Mouse (Mus musculus): ENCODE results near the gene Dclre1c. TPM values are rescaled to one million over a fixed set of nuclear protein-coding genes. Genes with fewer than 3 reads are reported as not detected.
"Not testable (repeated sequence)": the region's sequence is repeated elsewhere in the genome, so short reads cannot be mapped to it uniquely, and the experiment has no call there.

Dclre1c gene
- total RNA-seq (2014; rRNA removed): 8.6 and 9.5 TPM in 2 replicates
- 4.1 and 6.8 TPM in 2 replicates for polyA plus RNA-seq (2015; fragmentation: Nextera tagmentation; extraction: Ambion mirVana)

- Histone ChIP-seq H3K9me3 (ENCODE audit: low read length) (no peaks in the 10 kb centered on the region), H3K9ac (peak within 1 kb of the TSS; percentile 38), H3K4me3 (ENCODE audit: low read depth, low read length) (peak within 1 kb of the TSS; percentile 63), H3K27me3 (ENCODE audit: insufficient read depth, low read length) (no peaks in the 10 kb centered on the region), H3K36me3 (ENCODE audit: insufficient read depth) (peaks cover 6% of the 10 kb centered on the region; the same call in 1 of the 2 replicates), H3K4me2 (ENCODE audit: low read depth) (peak within 1 kb of the TSS; percentile 95), H3K4me1 (ENCODE audit: insufficient read depth) (no peaks in the 10 kb centered on the region), H3K27ac (ENCODE audit: low read depth, low read length) (no peak within 1 kb of the TSS)
- under 1% methylated on average over 29 of the region's 29 CpGs for WGBS
- ATAC-seq (peak; percentile 99), DNase-seq (peak; percentile 91)
- no peak for TF ChIP-seq CTCF (IDR thresholded peaks at IDR 0.05; ENCODE audit: low read depth)
These were observed at the start of gene Dclre1c for GRCm38 (mm10) chr2:3423841-3424578. TSS of gene Dclre1c (plus strand) at chr2:3424131.

- H3K27me3 ChIP-seq (ENCODE audit: insufficient read depth, low read length): no peaks in the 10 kb centered on the region
- no peak for ATAC-seq
- 75% methylated on average over 6 of the region's 6 CpGs for WGBS
These were observed 36.6 kb upstream of the Dclre1c start for GRCm38 (mm10) chr2:3387105-3387860.

GRCm38 (mm10) chr2:3391945-3392344 lies 32.0 kb upstream of the Dclre1c start:
- Histone ChIP-seq H3K27ac (ENCODE audit: low read depth, low read length) (no peak overlapping the region), H3K9ac (no peak overlapping the region), H3K4me3 (ENCODE audit: low read depth, low read length) (no peak overlapping the region), H3K4me1 (ENCODE audit: insufficient read depth) (no peaks in the 10 kb centered on the region), H3K4me2 (ENCODE audit: low read depth) (no peak overlapping the region), H3K36me3 (ENCODE audit: insufficient read depth) (no peaks in the 10 kb centered on the region), H3K9me3 (ENCODE audit: low read length) (no peaks in the 10 kb centered on the region), H3K27me3 (ENCODE audit: insufficient read depth, low read length) (no peaks in the 10 kb centered on the region)
- TF ChIP-seq CTCF (IDR thresholded peaks at IDR 0.05; ENCODE audit: low read depth): no peak
- 83% methylated on average over 2 of the region's 2 CpGs for WGBS
- ATAC-seq (no peak), DNase-seq (no peak)

More at GRCm38 (mm10) chr2:3387105-3387860, 36.6 kb upstream of the Dclre1c start:
- Histone ChIP-seq H3K27ac (ENCODE audit: low read depth, low read length) (no peak overlapping the region), H3K4me1 (ENCODE audit: insufficient read depth) (no peaks in the 10 kb centered on the region), H3K36me3 (ENCODE audit: insufficient read depth) (no peaks in the 10 kb centered on the region), H3K4me2 (ENCODE audit: low read depth) (no peak overlapping the region), H3K4me3 (ENCODE audit: low read depth, low read length) (no peak overlapping the region), H3K9me3 (ENCODE audit: low read length) (no peaks in the 10 kb centered on the region), H3K9ac (no peak overlapping the region)
- no peak for DNase-seq
- TF ChIP-seq CTCF (IDR thresholded peaks at IDR 0.05; ENCODE audit: low read depth): no peak

GRCm38 (mm10) chr2:3397110-3397509 lies 26.8 kb upstream of the Dclre1c start, which contains the start of gene Olah:
TSS of gene Olah (minus strand) at chr2:3397210.
- H3K9me3 ChIP-seq (ENCODE audit: low read length); H3K36me3 ChIP-seq (ENCODE audit: insufficient read depth); H3K27ac ChIP-seq (ENCODE audit: low read depth, low read length); H3K4me1 ChIP-seq (ENCODE audit: insufficient read depth); H3K27me3 ChIP-seq (ENCODE audit: insufficient read depth, low read length); H3K9ac ChIP-seq; ATAC-seq; DNase-seq; H3K4me2 ChIP-seq (ENCODE audit: low read depth); H3K4me3 ChIP-seq (ENCODE audit: low read depth, low read length): not testable (repeated sequence)
- WGBS: 60% methylated on average over 10 of the region's 10 CpGs

GRCm38 (mm10) chr2:3405981-3406380 lies 17.9 kb upstream of the Dclre1c start:
- Histone ChIP-seq H3K9me3 (ENCODE audit: low read length) (no peaks in the 10 kb centered on the region), H3K9ac (no peak overlapping the region), H3K4me3 (ENCODE audit: low read depth, low read length) (no peak overlapping the region), H3K4me1 (ENCODE audit: insufficient read depth) (no peaks in the 10 kb centered on the region), H3K27me3 (ENCODE audit: insufficient read depth, low read length) (no peaks in the 10 kb centered on the region), H3K36me3 (ENCODE audit: insufficient read depth) (no peaks in the 10 kb centered on the region), H3K4me2 (ENCODE audit: low read depth) (no peak overlapping the region), H3K27ac (ENCODE audit: low read depth, low read length) (no peak overlapping the region)
- WGBS: 88% methylated on average over 4 of the region's 4 CpGs
- no peak for ATAC-seq
- DNase-seq: no peak
- TF ChIP-seq CTCF (IDR thresholded peaks at IDR 0.05; ENCODE audit: low read depth): no peak

GRCm38 (mm10) chr2:3407756-3408155 lies 16.2 kb upstream of the Dclre1c start:
- H3K27me3 ChIP-seq (ENCODE audit: insufficient read depth, low read length): no peaks in the 10 kb centered on the region
- no peaks in the 10 kb centered on the region for H3K36me3 ChIP-seq (ENCODE audit: insufficient read depth)
- H3K4me3 ChIP-seq (ENCODE audit: low read depth, low read length): no peak overlapping the region
- no peak for TF ChIP-seq CTCF (IDR thresholded peaks at IDR 0.05; ENCODE audit: low read depth)
- DNase-seq (no peak), ATAC-seq (no peak)
- no peaks in the 10 kb centered on the region for H3K9me3 ChIP-seq (ENCODE audit: low read length)
- WGBS: 87% methylated on average over 7 of the region's 7 CpGs
- no peak overlapping the region for H3K4me2 ChIP-seq (ENCODE audit: low read depth)
- no peak overlapping the region for H3K27ac ChIP-seq (ENCODE audit: low read depth, low read length)
- no peak overlapping the region for H3K9ac ChIP-seq
- H3K4me1 ChIP-seq (ENCODE audit: insufficient read depth): no peaks in the 10 kb centered on the region

- Histone ChIP-seq H3K36me3 (ENCODE audit: insufficient read depth) (no peaks in the 10 kb centered on the region), H3K9me3 (ENCODE audit: low read length) (no peaks in the 10 kb centered on the region), H3K4me1 (ENCODE audit: insufficient read depth) (no peaks in the 10 kb centered on the region), H3K27ac (ENCODE audit: low read depth, low read length) (no peak overlapping the region), H3K4me3 (ENCODE audit: low read depth, low read length) (no peak overlapping the region), H3K4me2 (ENCODE audit: low read depth) (no peak overlapping the region), H3K9ac (no peak overlapping the region), H3K27me3 (ENCODE audit: insufficient read depth, low read length) (no peaks in the 10 kb centered on the region)
- 32% methylated on average over 4 of the region's 4 CpGs for whole genome bisulfite sequencing
- ATAC-seq (no peak), DNase-seq (peak; percentile 62)
- TF ChIP-seq CTCF (IDR thresholded peaks at IDR 0.05; ENCODE audit: low read depth): peak; percentile 78
These were observed 9.7 kb upstream of the Dclre1c start for GRCm38 (mm10) chr2:3414241-3414640.

Data from forebrain, postnatal 0 days (tissue).